Mouse (Mus musculus): ENCODE measurements around the gene Usp20. TPM values are rescaled to one million over a fixed set of nuclear protein-coding genes. Genes with fewer than 3 reads are reported as not detected.

The Usp20 gene
- polyA plus RNA-seq, 1 experiment: 18.5 TPM

DNA sequence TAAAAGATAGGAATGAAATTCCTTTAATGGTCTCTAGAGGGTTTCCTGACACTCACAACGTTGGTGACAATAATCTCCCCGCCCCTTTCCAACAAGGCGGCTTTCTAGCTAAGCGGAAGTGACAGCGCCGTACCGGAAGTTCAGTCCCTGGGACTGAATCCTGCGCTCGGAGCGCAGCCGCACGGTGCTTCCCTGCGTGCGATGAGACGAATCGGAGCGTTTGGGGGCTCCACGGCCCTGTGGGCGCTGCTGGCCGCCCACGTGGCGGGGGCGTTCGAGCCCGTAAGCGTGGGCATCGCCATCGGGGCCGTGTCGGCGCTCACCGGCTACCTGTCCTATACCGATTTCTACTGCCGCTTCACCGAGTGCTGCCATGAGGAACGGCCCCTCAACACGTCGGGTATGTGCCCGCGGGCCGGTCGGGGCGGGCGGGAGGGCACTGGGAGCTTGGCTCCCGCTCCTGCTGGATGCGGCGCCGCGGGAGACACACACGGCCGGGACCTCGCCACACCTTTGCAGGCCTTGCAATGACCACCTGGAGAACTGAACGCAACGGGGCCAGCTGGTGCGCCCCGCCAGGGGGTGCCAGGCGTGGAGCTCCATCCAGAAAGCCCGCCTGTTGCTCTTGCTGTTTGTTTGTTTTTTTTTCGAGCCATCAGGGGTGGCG is 29.1 kb upstream of the Usp20 start, which contains the start of gene Tor1b:
TSS of gene Tor1b (plus strand) at position 136 of the 667 bp plus-strand sequence.
- under 1% methylated on average over 60 of the region's 60 CpGs for WGBS
- DNase-seq: peak; percentile 78
- Histone ChIP-seq H3K4me3 (replicated peaks; ENCODE audit: extremely low read depth, low read depth, low read length) (peak within 1 kb of the TSS; percentile 94), H3K4me1 (ENCODE audit: control insufficient read depth, insufficient read depth, low read length) (peaks cover 7% of the 10 kb centered on the region)
- TF ChIP-seq POLR2A (IDR thresholded peaks at IDR 0.05; ENCODE audit: borderline replicate concordance, extremely low read depth, low read depth, low read length): peak; percentile 98
- no peak for TF ChIP-seq CTCF (IDR thresholded peaks at IDR 0.05; ENCODE audit: insufficient read depth, low read length)

DNA sequence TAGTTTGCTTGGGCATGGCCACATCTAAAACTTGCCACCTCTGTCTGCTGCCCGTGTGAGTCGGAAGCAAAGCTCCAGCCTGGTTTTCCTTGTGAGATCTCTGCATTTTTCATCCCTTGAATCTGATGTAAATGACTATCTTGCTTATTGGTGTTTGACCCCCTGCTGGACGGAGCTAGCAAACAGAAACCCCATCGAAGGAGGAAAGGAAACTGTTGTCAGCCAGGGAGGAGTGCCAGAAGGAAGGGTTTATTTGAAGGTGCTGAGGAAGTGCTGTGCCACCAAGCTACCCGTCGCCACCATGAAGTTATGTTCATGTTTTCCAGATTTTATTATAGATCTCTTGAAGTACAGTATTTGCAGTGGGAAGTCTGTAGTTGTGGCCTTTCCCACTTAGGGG is 27.3 kb upstream of the Usp20 start:
- Histone ChIP-seq H3K4me1 (ENCODE audit: control insufficient read depth, insufficient read depth, low read length) (peaks cover 7% of the 10 kb centered on the region), H3K4me3 (replicated peaks; ENCODE audit: extremely low read depth, low read depth, low read length) (no peak overlapping the region)
- TF ChIP-seq POLR2A (IDR thresholded peaks at IDR 0.05; ENCODE audit: borderline replicate concordance, extremely low read depth, low read depth, low read length) (no peak), CTCF (IDR thresholded peaks at IDR 0.05; ENCODE audit: insufficient read depth, low read length) (no peak)
- no peak for DNase-seq
- WGBS: 35% methylated on average over 6 of the region's 6 CpGs

DNA sequence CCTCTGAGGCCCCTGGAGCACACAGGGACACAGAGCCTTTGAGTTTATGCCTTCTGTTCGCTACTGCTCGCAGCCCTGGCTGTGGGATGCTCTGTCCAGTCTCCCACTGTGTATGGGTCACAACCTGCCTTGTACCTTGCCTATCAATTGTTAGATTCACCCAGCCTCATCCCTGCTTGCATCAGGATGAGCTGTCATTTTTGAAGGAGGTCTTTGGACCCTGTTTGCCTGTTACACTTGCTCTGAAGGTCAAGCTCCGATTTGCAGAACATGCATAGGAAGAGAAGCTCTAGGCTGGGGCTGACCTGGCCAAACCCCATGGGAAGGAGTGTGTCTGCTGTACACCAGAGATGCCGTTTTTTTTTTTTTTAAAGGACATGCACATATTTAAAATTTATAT is 24.6 kb upstream of the Usp20 start:
- TF ChIP-seq POLR2A (IDR thresholded peaks at IDR 0.05; ENCODE audit: borderline replicate concordance, extremely low read depth, low read depth, low read length) (no peak), CTCF (IDR thresholded peaks at IDR 0.05; ENCODE audit: insufficient read depth, low read length) (no peak)

DNA sequence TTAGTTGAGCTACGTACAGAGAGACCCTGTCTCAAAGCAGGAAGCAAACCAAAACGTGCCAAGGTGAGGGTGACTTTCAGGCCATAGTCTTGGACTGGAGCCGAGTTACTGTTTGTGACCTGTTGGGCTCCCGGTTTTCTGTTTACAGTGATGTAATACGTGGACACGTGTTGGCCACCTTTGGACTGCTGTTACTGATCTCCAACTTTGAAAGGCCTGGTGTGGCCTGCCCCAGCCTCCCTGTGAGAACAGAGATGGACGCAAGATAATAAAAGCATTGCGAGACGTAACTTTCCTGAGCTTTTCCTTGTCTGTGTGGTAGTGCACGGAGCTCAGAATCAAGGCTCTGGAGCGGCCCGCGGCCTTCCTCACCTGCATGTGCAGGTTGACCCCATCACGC is 23.4 kb upstream of the Usp20 start:
- no peak for DNase-seq
- Histone ChIP-seq H3K4me1 (ENCODE audit: control insufficient read depth, insufficient read depth, low read length) (peaks cover 4% of the 10 kb centered on the region), H3K4me3 (replicated peaks; ENCODE audit: extremely low read depth, low read depth, low read length) (no peak overlapping the region)
- TF ChIP-seq POLR2A (IDR thresholded peaks at IDR 0.05; ENCODE audit: borderline replicate concordance, extremely low read depth, low read depth, low read length) (no peak), CTCF (IDR thresholded peaks at IDR 0.05; ENCODE audit: insufficient read depth, low read length) (no peak)
- WGBS: 82% methylated on average over 14 of the region's 14 CpGs

More for the DNA sequence above, 24.6 kb upstream of the Usp20 start:
- WGBS: 80% methylated on average over 4 of the region's 4 CpGs
- H3K4me1 ChIP-seq (ENCODE audit: control insufficient read depth, insufficient read depth, low read length): peaks cover 7% of the 10 kb centered on the region
- no peak for DNase-seq
- no peak overlapping the region for H3K4me3 ChIP-seq (replicated peaks; ENCODE audit: extremely low read depth, low read depth, low read length)

DNA sequence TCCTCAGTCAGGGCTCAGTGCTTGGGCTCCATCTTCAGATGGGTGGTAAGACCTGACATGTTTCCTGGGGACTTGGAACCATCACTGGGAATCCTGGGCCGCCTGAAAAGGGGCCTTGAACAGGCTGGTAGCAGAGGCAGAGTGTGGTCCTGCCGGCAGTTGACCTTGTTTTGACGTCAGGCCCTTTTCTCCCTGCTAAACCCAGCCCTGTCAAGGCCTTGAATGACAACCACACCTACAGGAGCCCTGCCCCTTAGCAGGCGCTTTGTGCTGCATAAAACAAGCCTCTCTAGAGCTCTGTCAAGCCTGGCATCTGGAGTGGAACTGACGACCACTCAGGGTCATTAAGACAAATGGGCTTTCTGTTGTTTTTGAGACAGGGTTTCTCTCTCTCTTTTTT is 22.2 kb upstream of the Usp20 start:
- no peak for TF ChIP-seq CTCF (IDR thresholded peaks at IDR 0.05; ENCODE audit: insufficient read depth, low read length)
- no peak for TF ChIP-seq POLR2A (IDR thresholded peaks at IDR 0.05; ENCODE audit: borderline replicate concordance, extremely low read depth, low read depth, low read length)
- 50% methylated on average over 5 of the region's 5 CpGs for WGBS
- Histone ChIP-seq H3K4me1 (ENCODE audit: control insufficient read depth, insufficient read depth, low read length) (0 out of 2 replicates have a peak, but pooled peaks cover 2% of the 10 kb centered on the region), H3K4me3 (replicated peaks; ENCODE audit: extremely low read depth, low read depth, low read length) (no peak overlapping the region)
- DNase-seq: no peak

DNA sequence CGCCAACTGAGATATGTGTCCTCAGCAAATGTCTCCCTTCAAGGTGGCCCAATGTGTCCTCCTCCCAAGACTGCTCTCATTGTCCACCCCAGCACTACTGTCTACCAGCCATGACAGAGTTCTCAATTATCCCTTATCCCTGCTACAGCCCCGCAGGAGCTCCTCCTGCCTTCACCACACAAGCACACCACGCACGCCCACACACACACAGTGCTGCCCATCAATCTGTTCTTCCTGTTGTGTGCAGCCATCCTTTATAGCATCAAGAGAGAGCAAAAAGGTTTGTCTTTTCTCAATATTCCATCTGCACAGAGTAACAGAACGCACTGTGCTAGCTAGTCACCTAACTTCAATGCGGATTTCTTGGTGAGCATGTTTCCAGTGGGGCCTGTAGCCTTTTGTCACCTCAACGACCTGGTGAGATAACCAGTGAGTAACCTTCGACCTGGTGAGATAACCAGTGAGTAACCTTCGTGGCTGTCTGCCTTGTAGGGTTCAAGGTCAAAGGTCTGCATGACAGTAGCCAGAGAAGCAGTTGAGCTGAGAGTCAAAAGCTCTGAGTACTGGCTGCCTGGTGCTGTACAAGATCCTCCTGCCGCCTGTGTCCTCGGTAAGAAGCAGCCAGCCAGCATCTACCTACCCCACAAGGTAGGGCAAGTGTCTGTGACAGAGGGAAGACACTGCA is 19.4 kb upstream of the Usp20 start:
- H3K4me3 ChIP-seq (replicated peaks; ENCODE audit: extremely low read depth, low read depth, low read length): no peak overlapping the region
- no peak for TF ChIP-seq POLR2A (IDR thresholded peaks at IDR 0.05; ENCODE audit: borderline replicate concordance, extremely low read depth, low read depth, low read length)
- TF ChIP-seq CTCF (IDR thresholded peaks at IDR 0.05; ENCODE audit: insufficient read depth, low read length): no peak
- no peak for DNase-seq
- H3K4me1 ChIP-seq (ENCODE audit: control insufficient read depth, insufficient read depth, low read length): peaks cover 10% of the 10 kb centered on the region; the same call in 1 of the 2 replicates
- WGBS: 80% methylated on average over 11 of the region's 11 CpGs

DNA sequence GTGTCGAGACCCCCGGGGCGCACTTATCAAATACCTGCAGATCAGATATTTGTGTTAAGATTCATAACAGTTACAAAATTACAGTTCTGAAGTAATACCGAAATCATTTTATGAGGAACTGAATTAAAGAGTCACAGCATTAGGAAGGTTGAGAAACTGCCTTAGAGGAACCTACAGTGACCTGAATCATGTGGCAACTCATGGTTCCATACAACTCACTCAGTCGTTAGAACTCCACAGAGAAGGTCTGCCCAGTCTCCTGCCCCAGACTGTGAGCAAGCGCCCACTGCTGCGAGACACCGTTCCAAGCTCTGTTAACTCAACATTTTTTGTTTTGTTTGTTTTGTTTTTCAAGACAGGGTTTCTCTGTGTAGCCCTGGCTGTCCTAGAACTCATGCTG is 16.5 kb upstream of the Usp20 start:
- DNase-seq: no peak
- WGBS: 85% methylated on average over 8 of the region's 8 CpGs
- Histone ChIP-seq H3K4me1 (ENCODE audit: control insufficient read depth, insufficient read depth, low read length) (peaks cover 10% of the 10 kb centered on the region; the same call in 1 of the 2 replicates), H3K4me3 (replicated peaks; ENCODE audit: extremely low read depth, low read depth, low read length) (no peak overlapping the region)
- TF ChIP-seq POLR2A (IDR thresholded peaks at IDR 0.05; ENCODE audit: borderline replicate concordance, extremely low read depth, low read depth, low read length) (no peak), CTCF (IDR thresholded peaks at IDR 0.05; ENCODE audit: insufficient read depth, low read length) (no peak)

DNA sequence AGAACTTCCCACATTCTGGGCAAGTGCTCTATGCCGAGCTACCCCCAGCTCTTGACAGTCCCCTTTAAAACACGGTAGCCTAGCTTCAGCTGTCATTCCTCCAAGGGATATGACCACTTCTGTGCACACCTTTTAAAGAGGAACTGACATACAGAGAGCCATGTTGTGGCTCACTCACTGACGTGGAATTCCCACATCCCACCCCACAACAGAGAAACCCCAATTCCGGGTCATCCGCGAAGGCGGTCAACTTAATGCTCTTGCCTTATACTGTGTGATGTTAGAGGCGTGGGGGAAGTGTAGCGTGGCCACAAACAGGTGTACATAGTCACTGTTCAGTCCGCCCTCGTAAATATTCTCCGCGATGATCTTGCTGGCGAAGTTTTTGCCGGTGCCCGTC is 15.3 kb upstream of the Usp20 start:
- H3K4me3 ChIP-seq (replicated peaks; ENCODE audit: extremely low read depth, low read depth, low read length): peak overlapping the region; percentile 94
- WGBS: 14% methylated on average over 16 of the region's 16 CpGs
- TF ChIP-seq POLR2A (IDR thresholded peaks at IDR 0.05; ENCODE audit: borderline replicate concordance, extremely low read depth, low read depth, low read length) (no peak), CTCF (IDR thresholded peaks at IDR 0.05; ENCODE audit: insufficient read depth, low read length) (no peak)
- DNase-seq: no peak
- H3K4me1 ChIP-seq (ENCODE audit: control insufficient read depth, insufficient read depth, low read length): peaks cover 10% of the 10 kb centered on the region; the same call in 1 of the 2 replicates

DNA sequence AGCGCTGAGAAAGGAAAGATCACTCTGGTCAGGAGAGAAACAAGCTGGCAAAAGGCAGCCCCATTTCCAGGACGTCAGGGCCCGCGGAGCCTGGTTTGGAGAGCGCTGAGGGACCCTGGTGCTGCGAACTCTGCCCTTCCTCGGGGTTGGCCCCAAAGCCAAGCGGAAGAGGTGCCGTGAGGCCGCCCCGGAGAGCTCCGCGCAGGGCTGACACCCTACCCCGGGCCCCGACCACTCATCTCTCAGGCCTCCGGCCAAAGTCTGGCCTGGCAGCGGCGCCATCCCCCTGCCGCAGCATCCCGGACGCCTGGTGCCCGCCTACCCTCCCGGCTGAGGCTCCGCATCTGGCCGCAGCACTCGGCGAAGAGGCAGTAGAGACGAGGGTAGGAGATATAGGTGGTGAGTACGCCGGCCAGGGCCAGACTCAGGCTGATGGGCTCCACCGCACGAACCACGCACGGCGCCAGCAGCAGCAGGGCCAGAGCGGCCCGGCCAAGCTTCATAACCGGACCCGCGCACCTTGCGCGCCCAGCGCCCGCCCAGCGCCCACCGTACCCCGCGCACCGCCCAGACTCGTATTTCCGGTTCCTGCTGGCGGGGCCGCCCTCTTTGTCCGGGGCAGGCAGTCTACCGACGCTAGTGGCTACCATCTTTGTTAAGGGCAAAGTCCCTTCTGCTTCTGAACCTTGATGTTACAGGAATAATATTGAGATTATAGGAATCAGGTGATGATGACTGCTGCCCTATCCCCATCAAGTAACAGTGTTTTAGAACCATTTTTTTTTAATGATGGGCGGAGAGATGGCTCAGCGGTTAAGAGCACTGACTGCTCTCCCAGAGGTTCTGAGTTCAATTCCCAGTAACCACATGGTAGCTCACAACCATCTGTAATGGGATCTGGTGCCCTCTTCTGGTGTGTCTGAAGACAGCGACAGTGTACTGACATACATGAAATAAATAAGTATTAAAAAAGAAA is 14.4 kb upstream of the Usp20 start, which contains the start of gene Tor1a:
TSS of gene Tor1a (minus strand) at position 582 of the 976 bp plus-strand sequence.
- DNase-seq: peak; percentile 86
- 2% methylated on average over 53 of the region's 59 CpGs for WGBS
- H3K4me1 ChIP-seq (ENCODE audit: control insufficient read depth, insufficient read depth, low read length): peaks cover 10% of the 10 kb centered on the region; the same call in 1 of the 2 replicates
- peak; percentile 83 for TF ChIP-seq POLR2A (IDR thresholded peaks at IDR 0.05; ENCODE audit: borderline replicate concordance, extremely low read depth, low read depth, low read length)
- no peak for TF ChIP-seq CTCF (IDR thresholded peaks at IDR 0.05; ENCODE audit: insufficient read depth, low read length)
- peak within 1 kb of the TSS; percentile 94 for H3K4me3 ChIP-seq (replicated peaks; ENCODE audit: extremely low read depth, low read depth, low read length)
